Mouse (Mus musculus): ENCODE data around the gene Tie1.

DNA sequence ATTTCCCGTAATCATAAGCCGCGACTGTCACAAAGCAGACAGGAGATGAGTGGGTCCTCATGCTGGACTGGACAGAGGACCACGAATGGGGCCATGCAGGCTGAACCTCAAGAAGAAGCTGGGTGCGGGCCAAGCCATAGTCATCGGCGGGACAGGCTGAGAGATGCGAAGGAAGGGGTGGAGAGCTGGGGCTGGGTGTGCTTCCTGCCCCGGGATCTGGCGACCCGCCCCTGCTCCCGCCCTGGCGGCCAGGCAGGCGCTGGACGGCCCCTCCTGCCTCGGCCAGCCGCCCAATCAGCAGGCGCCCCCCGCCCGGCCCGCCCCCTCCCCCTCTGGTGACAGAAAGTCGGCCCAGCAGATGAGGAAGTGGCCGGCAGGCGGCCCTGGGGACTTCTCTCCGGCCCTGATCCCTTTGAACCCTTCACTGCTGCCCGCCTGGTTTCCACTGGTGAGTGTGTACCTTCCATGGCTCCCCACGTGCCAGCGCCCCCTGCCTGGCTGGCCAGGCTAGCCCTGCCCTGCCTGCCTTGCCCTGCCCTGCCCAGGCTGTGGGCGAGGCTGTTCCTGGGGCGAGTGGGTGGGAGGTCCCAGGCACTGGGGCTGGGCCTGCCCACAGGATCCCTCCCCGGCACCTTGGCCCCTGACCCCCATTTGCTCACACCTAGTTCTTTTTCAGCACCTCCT is 62.0 kb downstream of the Tie1 start, which contains the start of gene Elovl1:
- TF ChIP-seq CTCF (IDR thresholded peaks at IDR 0.05; ENCODE audit: borderline replicate concordance, insufficient read depth, low read depth, low read length) (peak; percentile 29), POLR2A (IDR thresholded peaks at IDR 0.05; ENCODE audit: borderline replicate concordance, insufficient read depth, low read length) (no peak)

All from cerebellum, adult 2 months (tissue).